Mouse (Mus musculus) brain, embryonic 14.5 days (tissue): ENCODE results near the gene Bpifb4. TPM values are rescaled to one million over a fixed set of nuclear protein-coding genes. Genes with fewer than 3 reads are reported as not detected.

Experiments used
- DNase-seq: peaks from one replicate; pipeline ENCODE4 v3.0.0-alpha.2; 2011; ENCODE audit warnings: low read depth
- CTCF ChIP-seq: fragments of 200-500 bp; IDR thresholded peaks from 2 replicates; pipeline ENCODE4 v1.5.1; 2012; ENCODE audit warnings: inconsistent platforms, mild to moderate bottlenecking, moderate library complexity, borderline replicate concordance; ENCODE audit not compliant: insufficient read depth, insufficient read length; ENCODE audit errors: extremely low read depth
- POLR2A ChIP-seq: fragments of 200-500 bp; IDR thresholded peaks from 2 replicates; pipeline ENCODE4 v1.6.1; 2012; ENCODE audit warnings: mild to moderate bottlenecking, inconsistent platforms, borderline replicate concordance; ENCODE audit not compliant: poor library complexity, insufficient read depth, insufficient read length, severe bottlenecking; ENCODE audit errors: extremely low read depth
- polyA plus RNA-seq: library from polyadenylated mRNA; depleted of rRNA; stranded (reverse); fragments of >200 nt; gene quantifications from 2 replicates; pipeline ENCODE4 v1.2.3, GENCODE M21; 2012; rRNA removed

The Bpifb4 gene
- not detected in 2 replicates for polyA plus RNA-seq

GRCm38 (mm10) chr2:153937843-153938242 is at the start of gene Bpifb4:
Gene Bpifb4, plus strand, starts transcription at chr2:153938212.
- TF ChIP-seq CTCF (no peak), POLR2A (no peak)

GRCm38 (mm10) chr2:153899111-153899510 is 38.9 kb upstream of the Bpifb4 start:
- TF ChIP-seq CTCF (no peak), POLR2A (no peak)
- no peak for DNase-seq

More at GRCm38 (mm10) chr2:153937843-153938242, at the start of gene Bpifb4:
- no peak for DNase-seq

GRCm38 (mm10) chr2:153900088-153900487 is 37.9 kb upstream of the Bpifb4 start, which contains the start of gene Bpifb6:
Gene Bpifb6, plus strand, starts transcription at chr2:153900388.
- no peak for TF ChIP-seq CTCF
- no peak for TF ChIP-seq POLR2A
- no peak for DNase-seq

- DNase-seq: no peak
These were observed 35.3 kb upstream of the Bpifb4 start for GRCm38 (mm10) chr2:153902726-153903125.

GRCm38 (mm10) chr2:153906626-153907025 is 31.4 kb upstream of the Bpifb4 start:
- DNase-seq: no peak
- TF ChIP-seq POLR2A: no peak
- TF ChIP-seq CTCF: no peak

More at GRCm38 (mm10) chr2:153902726-153903125, 35.3 kb upstream of the Bpifb4 start:
- no peak for TF ChIP-seq CTCF
- no peak for TF ChIP-seq POLR2A

- peak; percentile 22 for DNase-seq
- TF ChIP-seq POLR2A: no peak
- TF ChIP-seq CTCF: no peak
These were observed 23.9 kb upstream of the Bpifb4 start for GRCm38 (mm10) chr2:153914151-153914550.

- TF ChIP-seq POLR2A (no peak), CTCF (no peak)
These were observed 20.1 kb upstream of the Bpifb4 start, which contains the start of gene Bpifb3 for GRCm38 (mm10) chr2:153917930-153918329. Gene Bpifb3, plus strand, starts transcription at chr2:153918230.

GRCm38 (mm10) chr2:153921246-153921645 is 16.8 kb upstream of the Bpifb4 start:
- TF ChIP-seq POLR2A: no peak
- no peak for DNase-seq

More at GRCm38 (mm10) chr2:153917930-153918329, 20.1 kb upstream of the Bpifb4 start, which contains the start of gene Bpifb3:
- no peak for DNase-seq

- TF ChIP-seq CTCF (peak; percentile 83), POLR2A (no peak)
- DNase-seq: peak; percentile 45
These were observed 8.1 kb upstream of the Bpifb4 start for GRCm38 (mm10) chr2:153929871-153930413.

- TF ChIP-seq CTCF: no peak
- no peak for TF ChIP-seq POLR2A
- DNase-seq: peak; percentile 67
These were observed 6.9 kb upstream of the Bpifb4 start for GRCm38 (mm10) chr2:153931125-153931524.

GRCm38 (mm10) chr2:153933311-153933710 is 4.7 kb upstream of the Bpifb4 start:
- TF ChIP-seq CTCF: no peak
- TF ChIP-seq POLR2A: no peak
- no peak for DNase-seq

GRCm38 (mm10) chr2:153935348-153935747 is 2.7 kb upstream of the Bpifb4 start:
- no peak for TF ChIP-seq CTCF
- TF ChIP-seq POLR2A: no peak
- DNase-seq: no peak

GRCm38 (mm10) chr2:153943537-153943936 is 5.5 kb downstream of the Bpifb4 start:
- TF ChIP-seq POLR2A (no peak), CTCF (peak; percentile 72; the same call in 1 of the 2 replicates)
- DNase-seq: peak; percentile 60

GRCm38 (mm10) chr2:153944567-153944966 is 6.6 kb downstream of the Bpifb4 start:
- no peak for DNase-seq
- no peak for TF ChIP-seq CTCF
- TF ChIP-seq POLR2A: no peak
